Mouse (Mus musculus): Measurements from ENCODE around the gene Rbm47. TPM values are rescaled to one million over a fixed set of nuclear protein-coding genes. Genes with fewer than 3 reads are reported as not detected.

Gene Rbm47
- total RNA-seq, 2 experiments from 2014 or later = 1.5 to 5.4 TPM

DNA sequence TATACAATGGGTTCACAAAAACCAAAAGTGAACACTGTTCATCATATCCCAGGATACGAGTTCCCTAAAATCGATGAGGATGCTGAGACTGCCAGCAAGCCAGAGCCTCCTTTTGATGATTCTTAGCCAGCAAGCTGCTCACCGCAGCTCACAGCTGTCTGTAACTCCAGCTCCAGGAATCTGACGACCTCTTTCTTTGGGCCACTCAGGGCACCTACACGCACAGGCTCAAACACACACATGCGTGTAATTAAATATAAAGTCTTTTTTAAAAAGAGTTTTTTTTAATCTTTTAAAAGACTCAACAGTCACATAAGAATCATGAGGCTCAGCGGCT, 103.8 kb downstream of the Rbm47 start:
- DNase-seq (ENCODE audit: low spot score in 2 of 2) = no peak

DNA sequence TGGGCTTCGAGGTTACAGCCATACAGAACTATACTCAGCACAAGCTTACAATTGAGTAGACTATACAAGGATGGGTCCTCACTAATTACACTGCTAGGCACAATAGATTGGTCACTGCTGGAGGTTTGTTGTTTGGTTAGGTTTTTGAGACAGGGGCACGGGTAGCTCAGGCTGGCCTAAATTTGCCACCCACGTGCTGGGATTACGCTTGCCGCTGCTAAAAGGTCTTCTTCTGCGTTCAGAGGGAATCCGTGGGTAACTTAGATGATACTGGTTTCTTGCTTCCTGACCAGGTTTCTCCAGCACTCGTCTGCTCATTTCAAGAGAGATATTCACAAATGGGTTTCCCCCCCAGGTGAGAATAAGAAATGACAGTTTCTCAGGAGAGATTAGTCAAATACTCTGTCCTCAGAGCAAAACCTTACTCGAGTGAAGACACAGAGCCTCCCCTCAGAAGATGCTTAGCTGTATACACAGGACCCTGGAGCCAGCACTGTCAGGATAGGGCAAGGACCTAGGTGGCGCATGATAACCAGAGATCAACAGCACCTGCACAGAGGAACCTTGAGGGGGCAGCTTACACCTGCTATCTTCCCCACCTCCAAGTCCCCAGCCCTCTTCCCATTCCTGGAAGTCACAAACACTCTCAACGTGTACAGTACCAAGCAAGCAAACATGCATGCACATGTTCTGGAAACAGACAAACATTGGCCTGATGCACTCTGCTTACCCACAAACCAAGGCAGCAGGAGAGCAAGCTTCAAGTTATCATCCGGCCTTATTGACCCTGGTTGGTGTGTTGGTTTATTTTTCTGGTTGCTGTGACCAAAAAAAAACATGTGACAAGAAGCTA, 104.6 kb downstream of the Rbm47 start:
- no peak for DNase-seq (ENCODE audit: low spot score in 2 of 2)

DNA sequence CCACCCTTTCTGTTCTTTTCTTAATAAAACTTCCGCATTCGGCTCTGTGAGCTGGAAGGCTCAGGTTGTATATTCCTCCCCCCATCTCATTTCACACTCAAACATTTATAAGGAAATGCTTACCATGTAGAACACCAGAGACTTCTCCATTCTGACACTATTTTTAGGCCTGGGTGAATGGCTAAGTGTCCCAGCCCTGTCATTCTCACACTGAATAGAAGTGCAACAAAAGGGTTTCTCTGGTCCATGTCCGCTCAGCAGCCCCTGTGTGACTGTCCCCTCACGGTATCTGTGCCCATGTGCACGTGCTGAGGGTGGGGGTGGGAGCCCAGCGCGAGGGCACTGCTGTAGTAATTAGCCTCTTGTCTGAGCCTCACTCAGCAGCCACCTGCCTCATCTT, 105.7 kb downstream of the Rbm47 start:
- DNase-seq (ENCODE audit: low spot score in 2 of 2) = no peak

DNA sequence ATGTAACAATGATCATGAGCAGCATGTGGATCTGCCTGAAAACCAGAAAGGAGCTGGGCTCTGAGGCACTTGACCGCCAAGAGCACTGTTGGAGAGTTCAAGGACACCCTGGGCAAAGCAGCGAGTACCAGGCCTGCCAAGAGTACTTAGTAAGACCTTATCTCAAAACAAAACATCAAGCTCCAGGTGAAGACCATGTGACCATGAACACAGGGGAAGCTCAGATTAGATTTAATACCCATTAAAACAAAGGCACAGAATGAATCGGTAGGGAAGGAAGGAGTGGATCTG, 110.0 kb downstream of the Rbm47 start:
- no peak for DNase-seq (ENCODE audit: low spot score in 2 of 2)

DNA sequence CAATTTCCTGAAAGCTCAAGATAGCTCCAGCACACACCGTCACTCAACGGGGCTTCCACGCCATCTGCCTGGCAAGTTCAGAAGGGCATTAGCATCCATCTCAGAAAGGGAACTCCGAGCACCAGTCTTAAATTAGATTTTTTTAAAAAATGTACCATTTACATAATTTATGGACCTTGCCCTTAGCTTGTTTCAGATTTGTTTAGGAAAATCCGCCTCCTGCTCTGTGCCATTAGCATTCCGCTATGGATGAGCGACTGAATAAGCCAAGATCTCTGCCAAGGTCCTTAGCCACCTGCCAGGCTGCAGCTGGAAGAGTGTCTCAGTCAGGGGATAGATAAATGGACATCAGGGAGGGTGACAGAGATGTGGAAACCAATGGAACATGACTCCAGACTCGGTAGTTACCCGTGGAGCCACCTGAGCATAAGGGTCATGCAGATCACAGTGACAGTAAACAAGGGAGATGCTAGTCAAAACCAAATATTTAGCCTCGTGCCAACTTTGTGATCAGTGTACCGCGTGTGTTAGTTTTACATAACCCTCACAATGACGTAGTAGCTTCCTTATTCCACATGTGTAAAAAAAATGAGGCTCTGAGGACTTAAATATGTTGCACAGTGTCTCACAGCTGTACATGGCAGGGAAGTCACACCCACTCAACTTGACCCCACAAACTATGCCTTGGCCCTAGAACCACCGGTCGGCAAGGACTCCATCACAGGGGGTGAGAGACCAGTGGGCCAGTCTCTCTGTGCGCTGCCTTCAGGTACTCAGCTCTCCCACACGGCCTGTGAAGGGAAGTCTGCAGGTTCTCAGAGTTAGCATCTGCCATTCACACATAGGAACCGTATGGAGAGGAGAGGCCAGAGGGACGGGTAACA, 110.6 kb downstream of the Rbm47 start:
- DNase-seq (ENCODE audit: low spot score in 2 of 2) = no peak

DNA sequence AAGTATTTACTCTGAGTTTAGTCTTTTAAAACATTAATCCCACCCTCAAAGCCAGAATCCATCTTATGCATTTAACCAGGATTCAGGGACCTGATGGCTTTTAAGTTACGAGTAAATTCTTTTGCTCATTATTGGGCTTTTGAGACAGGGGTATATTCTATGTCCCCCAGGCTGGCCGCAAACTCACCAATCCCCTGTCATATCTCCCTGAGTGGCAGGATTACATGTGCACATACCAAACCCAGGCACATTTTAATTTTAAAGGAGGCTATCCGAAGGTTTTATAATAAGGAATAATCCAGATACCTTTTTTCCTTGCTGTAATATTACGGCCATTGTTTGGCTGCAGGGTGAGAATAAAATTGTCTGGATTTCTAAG, 111.3 kb downstream of the Rbm47 start:
- no peak for DNase-seq (ENCODE audit: low spot score in 2 of 2)

DNA sequence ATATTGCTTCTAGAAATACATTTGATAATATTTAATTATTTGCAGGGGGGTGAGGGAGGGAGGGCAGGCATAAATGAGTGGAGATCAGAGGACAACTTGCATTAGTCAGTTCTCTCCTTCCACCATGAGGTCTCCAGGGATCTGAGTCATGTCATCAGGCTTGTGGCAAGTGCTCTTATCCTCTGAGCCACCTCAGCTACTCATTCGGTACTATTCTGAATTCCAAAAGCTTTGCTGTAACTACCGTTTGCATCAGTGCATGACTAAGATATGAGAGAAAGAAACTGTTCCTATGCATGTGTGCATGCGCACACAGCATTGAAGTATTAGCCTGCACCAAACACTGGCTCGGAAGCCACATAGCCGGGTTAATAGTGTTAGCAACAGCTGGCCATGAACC, 114.1 kb downstream of the Rbm47 start:
- DNase-seq (ENCODE audit: low spot score in 2 of 2) = no peak

DNA sequence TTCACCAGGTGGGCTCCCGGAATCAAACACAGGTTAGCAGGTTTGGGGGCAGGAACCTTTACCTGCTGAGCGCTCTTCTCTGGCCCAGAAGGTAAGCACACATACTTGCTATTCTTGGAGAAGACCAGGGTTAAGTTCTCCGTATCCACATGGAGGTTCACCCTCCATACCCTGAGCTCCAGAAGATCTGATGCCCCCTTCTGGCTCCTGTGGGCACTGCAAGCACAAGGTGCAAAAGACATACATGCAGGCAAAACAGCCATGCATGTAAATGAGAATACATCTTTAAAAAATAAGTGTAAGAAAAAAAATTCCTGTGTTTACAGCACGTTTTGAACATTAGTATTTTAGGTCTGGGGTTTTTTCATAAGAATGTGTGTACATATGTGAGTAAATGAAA, 116.2 kb downstream of the Rbm47 start:
- DNase-seq (ENCODE audit: low spot score in 2 of 2) = no peak

DNA sequence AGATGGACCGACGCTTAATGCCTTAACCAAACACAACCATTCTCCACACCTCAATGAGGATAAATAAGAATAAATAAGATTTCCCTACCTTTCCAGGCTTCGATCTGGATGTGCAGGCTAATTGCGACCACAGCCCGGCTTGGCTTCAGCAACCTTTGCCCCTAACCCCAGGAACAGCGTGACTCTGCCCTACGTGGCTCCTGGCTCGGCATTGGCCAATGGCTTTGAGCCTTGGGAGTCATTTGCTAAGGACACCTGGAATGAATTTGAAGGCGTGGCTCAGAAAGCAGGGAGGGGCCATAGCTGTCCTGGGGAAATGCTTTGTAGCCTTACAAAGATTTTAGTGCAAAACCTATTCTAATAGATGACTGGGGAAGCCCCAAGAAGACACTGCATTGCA, 118.5 kb downstream of the Rbm47 start:
- DNase-seq (ENCODE audit: low spot score in 2 of 2) = no peak

DNA sequence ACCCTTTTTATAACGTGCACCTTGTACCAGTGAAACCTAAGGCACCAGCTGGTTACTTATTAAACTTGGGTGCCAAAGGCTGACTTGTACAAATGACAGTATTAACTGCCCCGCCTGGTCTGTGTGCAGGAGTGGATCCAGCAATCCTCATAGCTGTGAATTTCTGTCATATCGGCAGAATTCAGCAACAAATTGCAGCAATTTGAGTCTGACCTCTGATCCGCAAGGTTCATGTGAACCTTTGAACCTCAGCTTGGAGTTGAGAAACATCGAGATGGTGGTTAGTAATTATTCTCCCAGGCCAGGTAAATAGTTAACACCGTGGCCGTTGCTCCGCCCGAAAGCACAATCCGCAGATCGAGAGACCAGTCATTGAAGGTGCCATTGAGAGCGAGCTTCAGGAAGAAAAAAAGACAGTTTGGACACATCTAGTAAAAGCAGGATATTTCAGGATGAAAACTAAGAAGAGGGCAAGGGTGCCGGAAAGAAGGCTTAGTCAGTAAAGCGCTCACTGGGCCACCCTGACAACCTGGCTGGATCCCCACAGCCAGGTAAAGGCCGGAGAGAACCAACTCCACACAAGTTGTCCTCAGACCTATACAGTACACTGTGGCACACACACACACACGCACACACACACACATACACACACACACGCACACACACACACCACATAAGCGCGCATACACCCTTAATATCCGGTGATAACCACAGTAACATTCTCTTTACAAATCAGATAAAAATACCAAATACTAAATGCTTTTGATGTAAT, 120.0 kb downstream of the Rbm47 start:
- DNase-seq (ENCODE audit: low spot score in 2 of 2) = no peak

DNA sequence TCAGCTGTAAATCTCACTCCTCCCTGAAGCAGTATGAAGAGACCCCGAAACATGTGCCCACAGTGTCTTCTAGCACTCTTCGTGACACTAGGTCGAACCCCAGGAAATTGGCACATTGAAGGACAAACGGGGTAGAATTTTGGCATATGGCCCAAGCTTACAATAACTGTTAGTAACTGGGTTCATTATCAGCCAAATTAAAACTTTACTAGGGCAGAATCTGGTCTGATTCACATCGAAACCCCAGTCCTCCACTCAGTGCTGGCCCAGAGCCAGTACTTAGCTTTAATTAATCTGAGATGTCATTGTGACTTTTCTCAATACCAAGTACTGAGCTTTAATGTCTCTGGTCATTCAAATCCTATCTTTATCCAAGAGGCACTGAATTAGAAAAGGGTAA, 122.1 kb downstream of the Rbm47 start:
- no peak for DNase-seq (ENCODE audit: low spot score in 2 of 2)

DNA sequence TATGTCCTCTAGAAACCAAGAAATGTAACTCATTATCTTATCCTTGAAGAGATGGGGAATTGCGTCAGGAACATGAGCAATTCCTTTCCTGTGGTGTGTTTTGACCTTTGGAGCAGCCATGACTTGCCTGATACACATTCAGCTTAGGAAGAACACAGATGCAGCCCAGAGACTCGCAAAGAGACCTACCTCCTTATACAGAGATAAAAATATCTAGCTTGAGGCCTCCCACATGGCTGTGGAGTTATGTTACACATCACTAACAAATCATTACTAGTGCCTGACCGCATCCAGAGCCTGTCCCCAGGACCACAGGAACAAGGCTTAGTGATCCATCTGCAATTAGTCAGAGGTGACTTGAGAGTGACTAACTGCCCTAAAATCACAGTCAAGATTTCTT, 126.6 kb downstream of the Rbm47 start:
- DNase-seq (ENCODE audit: low spot score in 2 of 2) = no peak

DNA sequence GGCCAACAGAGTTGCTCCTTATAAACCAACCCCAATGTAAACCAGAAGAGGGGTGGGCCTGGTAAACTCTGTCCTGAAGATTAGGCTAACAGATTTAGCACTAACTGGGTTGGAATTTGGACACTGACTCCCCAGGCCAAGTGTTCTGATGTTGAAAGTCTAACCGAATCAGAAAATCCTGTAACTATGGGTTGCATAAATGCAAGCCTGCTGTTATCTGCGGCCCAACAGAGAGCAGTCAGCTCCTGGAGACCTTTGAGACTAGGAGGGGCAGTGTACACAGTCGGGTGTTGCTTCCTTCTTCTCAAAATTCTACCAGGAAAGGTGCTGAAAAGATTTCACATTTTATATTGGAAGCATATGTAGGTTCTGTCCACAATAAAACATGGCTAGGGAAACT, 129.0 kb downstream of the Rbm47 start:
- no peak for DNase-seq (ENCODE audit: low spot score in 2 of 2)

DNA sequence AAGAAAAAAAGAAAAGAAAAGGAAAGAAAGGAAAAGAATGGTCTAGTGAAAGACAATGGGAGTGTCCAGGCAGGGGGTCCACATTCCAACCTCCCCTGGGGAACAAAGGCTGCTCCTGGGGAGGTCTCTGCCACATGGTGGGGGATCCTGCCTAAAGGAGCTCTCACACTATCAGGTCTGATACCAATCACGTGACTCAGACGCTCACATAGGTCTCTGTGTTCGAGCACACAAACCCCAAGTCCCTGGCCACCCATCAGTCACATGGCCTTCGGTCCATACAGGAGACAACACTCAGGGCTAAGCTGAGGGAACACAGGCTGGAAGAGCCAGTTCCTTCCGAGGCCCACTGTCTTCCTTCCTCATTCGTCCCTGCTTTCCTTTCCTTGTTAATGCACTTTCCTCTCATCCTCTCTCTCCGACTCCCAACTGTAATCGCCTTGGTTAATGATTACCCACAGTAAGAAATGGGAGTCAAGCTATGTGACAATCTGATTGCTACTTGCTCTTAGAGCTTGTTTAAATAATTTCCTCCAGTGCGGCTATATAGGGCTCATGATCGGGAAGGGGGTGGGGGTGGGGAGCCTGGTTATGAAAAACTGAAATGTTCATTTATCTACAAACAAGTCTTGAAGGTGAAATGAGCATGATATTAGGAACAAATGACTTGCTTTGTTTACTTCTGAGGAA, 130.1 kb downstream of the Rbm47 start:
- DNase-seq (ENCODE audit: low spot score in 2 of 2) = no peak

DNA sequence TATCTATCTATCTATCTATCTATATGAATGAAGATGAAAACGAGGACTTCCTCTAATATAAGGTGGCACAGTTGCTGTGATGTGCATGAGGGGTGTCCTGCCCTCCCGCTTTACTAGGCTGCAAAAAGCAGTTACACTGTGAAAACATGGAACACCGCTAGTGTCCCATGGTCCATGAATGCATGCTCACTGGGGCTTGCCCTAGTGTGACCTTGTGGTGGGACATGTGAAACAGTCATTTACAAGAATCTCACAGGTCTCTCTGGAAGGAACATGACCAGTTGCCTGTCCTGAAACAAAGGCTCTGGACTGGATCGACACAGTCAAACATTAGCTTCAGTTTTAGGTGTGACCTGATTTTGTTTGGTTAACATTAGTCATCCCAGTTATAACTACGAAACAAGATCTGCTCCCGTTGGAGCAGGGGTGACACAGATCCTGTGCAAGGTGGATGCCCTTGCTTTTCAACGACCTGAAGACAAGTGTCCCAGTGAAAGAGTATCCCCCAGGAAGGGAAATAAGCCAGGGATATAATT, 132.1 kb downstream of the Rbm47 start:
- DNase-seq (ENCODE audit: low spot score in 2 of 2) = no peak

DNA sequence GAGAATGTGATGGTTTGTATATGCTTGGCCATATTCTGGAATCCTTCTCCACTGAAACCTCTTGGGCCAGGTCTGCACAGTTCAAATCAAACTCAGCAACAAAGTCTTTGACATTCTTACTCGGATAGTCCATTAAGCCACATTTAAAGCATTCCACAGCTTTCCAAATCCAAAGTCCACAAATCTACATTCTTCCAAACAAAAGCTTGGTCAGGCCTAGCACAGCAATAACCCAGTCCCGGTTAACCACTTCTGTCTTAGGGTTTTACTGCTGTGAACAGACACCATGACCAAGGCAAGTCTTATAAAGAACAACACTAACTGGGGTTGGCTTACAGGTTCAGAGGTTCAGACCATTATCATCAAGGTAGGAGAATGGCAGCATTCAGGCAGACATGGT, 133.1 kb downstream of the Rbm47 start:
- DNase-seq (ENCODE audit: low spot score in 2 of 2) = no peak

DNA sequence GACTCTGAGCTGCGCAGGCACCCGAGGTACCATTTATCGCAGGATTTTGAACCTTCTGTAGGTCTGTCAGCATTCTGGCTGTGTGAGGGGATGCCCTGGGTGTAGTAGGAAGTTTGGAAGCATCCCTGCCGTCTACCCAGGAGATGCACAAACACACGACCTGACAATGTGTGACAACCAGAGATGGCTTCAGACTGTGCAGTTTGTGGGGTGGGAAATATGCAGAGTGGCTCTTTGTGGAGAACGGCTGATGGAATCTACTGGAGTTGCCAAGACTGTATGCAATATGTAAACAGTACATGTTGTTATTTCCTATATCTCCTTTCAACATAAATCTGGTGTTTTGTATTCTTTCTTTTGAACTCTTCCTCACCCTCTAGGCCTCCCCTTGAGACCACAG, 135.9 kb downstream of the Rbm47 start:
- DNase-seq (ENCODE audit: low spot score in 2 of 2) = no peak

DNA sequence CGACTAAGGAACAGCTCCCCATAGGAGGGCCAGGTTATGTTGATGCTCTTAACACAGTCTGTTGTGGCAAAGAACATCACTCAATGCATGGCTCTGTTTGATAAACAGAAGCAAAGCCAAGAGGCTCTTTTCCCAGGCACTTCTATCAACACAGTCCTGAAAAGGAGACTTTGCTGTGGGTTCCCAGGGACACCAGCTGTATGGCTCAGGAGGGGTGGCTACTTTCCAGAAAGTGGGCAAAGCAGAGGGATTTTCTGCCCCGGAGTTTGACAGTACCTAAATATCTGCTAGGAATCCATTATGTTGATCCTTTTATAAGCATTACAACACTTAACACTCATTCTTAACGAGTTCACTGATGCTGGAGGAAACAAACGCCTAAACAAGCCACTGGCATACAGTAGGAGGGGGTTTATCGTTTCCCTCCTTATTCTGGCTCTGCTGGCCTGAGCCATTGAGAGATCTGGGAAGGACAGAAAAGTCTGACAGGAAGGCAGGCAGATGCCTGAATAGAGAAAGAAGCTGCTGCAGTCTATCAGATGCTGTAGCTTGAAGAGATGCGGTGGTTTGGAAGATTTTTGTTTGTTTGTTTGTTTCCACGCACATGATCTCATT, 136.4 kb downstream of the Rbm47 start:
- no peak for DNase-seq (ENCODE audit: low spot score in 2 of 2)

DNA sequence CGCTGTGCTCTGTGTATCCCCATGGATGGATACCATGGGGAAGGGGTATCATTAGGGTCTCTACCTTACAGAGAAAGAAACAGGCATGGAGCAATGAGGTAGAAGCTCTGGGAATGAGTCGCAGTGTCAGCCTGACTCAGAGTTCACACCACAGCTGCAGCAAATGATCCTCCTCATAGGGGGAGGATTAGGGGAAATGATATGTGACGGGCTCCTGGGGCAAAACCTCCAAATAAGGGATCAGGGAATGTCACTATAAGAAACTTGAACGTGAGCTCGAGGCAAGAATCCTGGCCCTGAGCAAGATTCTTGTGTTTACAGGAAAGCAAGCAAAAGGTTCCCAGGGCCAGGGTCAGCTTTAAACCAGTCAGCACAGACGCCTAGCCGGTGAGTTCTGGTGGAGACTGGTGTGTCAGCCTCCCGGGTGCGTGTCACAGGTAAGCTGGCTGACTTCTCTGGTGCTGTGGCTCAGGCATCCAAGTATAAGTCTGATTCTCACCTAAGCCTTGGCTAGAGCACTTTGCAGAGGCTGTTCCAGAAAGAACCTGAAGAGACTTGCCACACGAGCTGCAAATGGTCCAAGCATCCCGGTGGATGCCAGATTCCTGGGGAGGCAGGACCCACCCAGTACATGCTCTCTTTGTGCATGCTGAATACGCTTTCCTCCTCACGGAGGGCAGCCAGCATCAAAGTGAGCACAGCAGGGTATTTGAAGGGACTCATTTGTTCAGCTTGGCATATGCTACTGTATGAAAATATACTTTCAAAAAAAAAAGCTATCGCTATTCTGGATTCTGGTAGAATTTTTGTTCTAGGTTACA, 138.3 kb downstream of the Rbm47 start:
- DNase-seq (ENCODE audit: low spot score in 2 of 2) = no peak

DNA sequence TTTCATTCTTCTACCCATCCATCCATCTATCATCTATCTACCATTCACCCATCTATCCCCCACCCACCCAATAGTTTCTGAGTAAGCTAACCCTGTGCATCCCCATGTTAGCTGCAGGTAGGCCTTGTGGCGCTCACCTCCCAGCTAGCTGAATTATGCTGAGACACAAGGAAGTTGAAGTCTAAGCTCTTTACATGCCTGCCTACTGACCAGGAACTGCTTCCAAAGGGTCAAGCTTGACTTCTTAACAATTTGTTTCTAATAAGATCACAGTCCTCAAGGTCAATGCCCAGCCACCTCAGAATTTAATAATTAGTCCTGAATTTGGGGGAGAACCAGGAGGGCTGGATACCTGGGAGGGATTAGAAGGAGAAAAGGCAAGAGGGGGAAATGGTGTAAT, 140.1 kb downstream of the Rbm47 start:
- DNase-seq (ENCODE audit: low spot score in 2 of 2) = no peak
